Mouse (Mus musculus): ENCODE results near the gene Gm29609. TPM values are rescaled to one million over a fixed set of nuclear protein-coding genes. Genes with fewer than 3 reads are reported as not detected.

Gm29609 gene
- 1.4 and 1.6 TPM in 2 replicates for polyA plus RNA-seq (2014; fragmentation: Nextera tagmentation; extraction: Ambion mirVana)

GRCm38 (mm10) chr5:31179766-31180630, at the start of gene Gm29609, which contains the start of gene Gtf3c2:
Gene Gm29609, minus strand, starts transcription at chr5:31179911.
Gene Gtf3c2, minus strand, starts transcription at chr5:31180144.
- Histone ChIP-seq H3K27me3 (ENCODE audit: control insufficient read depth, insufficient read depth, low read length) (no peaks in the 10 kb centered on the region), H3K9me3 (ENCODE audit: control insufficient read depth, low read length) (no peaks in the 10 kb centered on the region), H3K9ac (ENCODE audit: low read depth, low read length) (peak within 1 kb of the TSS; percentile 69), H3K4me2 (replicated peaks; ENCODE audit: low read depth, low read length) (peak within 1 kb of the TSS; percentile 96), H3K36me3 (ENCODE audit: control insufficient read depth, insufficient read depth, low read length) (peaks cover 3% of the 10 kb centered on the region; the same call in 1 of the 2 replicates), H3K4me1 (ENCODE audit: control insufficient read depth, insufficient read depth, low read length) (peaks cover 4% of the 10 kb centered on the region; the same call in 1 of the 2 replicates), H3K27ac (ENCODE audit: low read depth, low read length) (peak within 1 kb of the TSS; percentile 95), H3K4me3 (ENCODE audit: low read length) (peak within 1 kb of the TSS; percentile 96)
- peak; percentile 98 for ATAC-seq (ENCODE audit: low FRiP score, low TSS enrichment)
- WGBS, result under 1% methylated on average over 59 of the region's 59 CpGs

GRCm38 (mm10) chr5:31226641-31227040, 46.9 kb upstream of the Gm29609 start:
- Histone ChIP-seq H3K4me1 (ENCODE audit: control insufficient read depth, insufficient read depth, low read length) (no peaks in the 10 kb centered on the region), H3K27ac (ENCODE audit: low read depth, low read length) (no peak overlapping the region), H3K36me3 (ENCODE audit: control insufficient read depth, insufficient read depth, low read length) (no peaks in the 10 kb centered on the region), H3K9me3 (ENCODE audit: control insufficient read depth, low read length) (no peaks in the 10 kb centered on the region), H3K9ac (ENCODE audit: low read depth, low read length) (no peak overlapping the region), H3K4me2 (replicated peaks; ENCODE audit: low read depth, low read length) (no peak overlapping the region), H3K27me3 (ENCODE audit: control insufficient read depth, insufficient read depth, low read length) (no peaks in the 10 kb centered on the region), H3K4me3 (ENCODE audit: low read length) (no peak overlapping the region)
- ATAC-seq (ENCODE audit: low FRiP score, low TSS enrichment), result no peak
- WGBS, result 81% methylated on average over 1 of the region's 1 CpGs

GRCm38 (mm10) chr5:31222696-31223095, 43.0 kb upstream of the Gm29609 start:
- no peak overlapping the region for H3K9ac ChIP-seq (ENCODE audit: low read depth, low read length)
- no peaks in the 10 kb centered on the region for H3K36me3 ChIP-seq (ENCODE audit: control insufficient read depth, insufficient read depth, low read length)
- no peak overlapping the region for H3K4me2 ChIP-seq (replicated peaks; ENCODE audit: low read depth, low read length)
- H3K27ac ChIP-seq (ENCODE audit: low read depth, low read length), result no peak overlapping the region
- H3K9me3 ChIP-seq (ENCODE audit: control insufficient read depth, low read length), result no peaks in the 10 kb centered on the region
- no peak overlapping the region for H3K4me3 ChIP-seq (ENCODE audit: low read length)
- ATAC-seq (ENCODE audit: low FRiP score, low TSS enrichment), result no peak
- H3K4me1 ChIP-seq (ENCODE audit: control insufficient read depth, insufficient read depth, low read length), result no peaks in the 10 kb centered on the region; the same call in 1 of the 2 replicates
- H3K27me3 ChIP-seq (ENCODE audit: control insufficient read depth, insufficient read depth, low read length), result no peaks in the 10 kb centered on the region
- 95% methylated on average over 9 of the region's 9 CpGs for WGBS

DNA sequence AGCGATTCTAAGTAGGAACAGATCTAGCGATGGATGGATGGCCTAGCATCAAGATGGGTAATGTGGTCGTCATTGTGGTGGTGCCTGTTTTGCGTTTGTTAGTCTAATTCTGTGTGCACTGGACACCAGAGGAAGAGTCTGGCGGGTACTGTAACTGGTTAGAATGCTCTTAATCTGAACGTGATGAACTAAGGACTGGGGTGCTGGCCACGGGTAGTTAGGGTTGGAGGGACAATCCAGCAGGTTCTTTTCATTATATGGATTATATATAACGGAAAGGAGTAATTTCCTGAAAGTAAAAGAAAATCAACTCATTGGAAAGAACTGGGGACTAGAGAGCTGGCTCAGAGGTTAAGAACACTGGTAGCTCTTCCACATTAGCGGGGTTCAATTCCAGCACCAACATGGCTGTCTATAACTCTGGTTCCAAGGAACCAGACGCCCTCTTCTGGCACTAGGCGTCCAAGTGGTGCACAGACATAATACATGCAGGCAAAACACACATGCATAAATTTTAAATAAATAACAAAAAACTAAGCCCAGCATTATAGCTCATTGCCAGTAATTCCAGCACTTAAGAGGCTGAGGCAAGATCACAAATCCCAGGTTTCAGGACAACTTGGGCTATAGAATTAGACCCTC, 41.7 kb upstream of the Gm29609 start:
- H3K4me1 ChIP-seq (ENCODE audit: control insufficient read depth, insufficient read depth, low read length), result no peaks in the 10 kb centered on the region; the same call in 1 of the 2 replicates
- no peaks in the 10 kb centered on the region for H3K36me3 ChIP-seq (ENCODE audit: control insufficient read depth, insufficient read depth, low read length)
- no peaks in the 10 kb centered on the region for H3K27me3 ChIP-seq (ENCODE audit: control insufficient read depth, insufficient read depth, low read length)
- H3K4me3 ChIP-seq (ENCODE audit: low read length), result peak overlapping the region; percentile 87
- H3K4me2 ChIP-seq (replicated peaks; ENCODE audit: low read depth, low read length), result peak overlapping the region; percentile 64
- no peaks in the 10 kb centered on the region for H3K9me3 ChIP-seq (ENCODE audit: control insufficient read depth, low read length)
- 18% methylated on average over 11 of the region's 11 CpGs for WGBS
- H3K27ac ChIP-seq (ENCODE audit: low read depth, low read length), result peak overlapping the region; percentile 95
- peak overlapping the region; percentile 85 for H3K9ac ChIP-seq (ENCODE audit: low read depth, low read length)
- ATAC-seq (ENCODE audit: low FRiP score, low TSS enrichment), result no peak

DNA sequence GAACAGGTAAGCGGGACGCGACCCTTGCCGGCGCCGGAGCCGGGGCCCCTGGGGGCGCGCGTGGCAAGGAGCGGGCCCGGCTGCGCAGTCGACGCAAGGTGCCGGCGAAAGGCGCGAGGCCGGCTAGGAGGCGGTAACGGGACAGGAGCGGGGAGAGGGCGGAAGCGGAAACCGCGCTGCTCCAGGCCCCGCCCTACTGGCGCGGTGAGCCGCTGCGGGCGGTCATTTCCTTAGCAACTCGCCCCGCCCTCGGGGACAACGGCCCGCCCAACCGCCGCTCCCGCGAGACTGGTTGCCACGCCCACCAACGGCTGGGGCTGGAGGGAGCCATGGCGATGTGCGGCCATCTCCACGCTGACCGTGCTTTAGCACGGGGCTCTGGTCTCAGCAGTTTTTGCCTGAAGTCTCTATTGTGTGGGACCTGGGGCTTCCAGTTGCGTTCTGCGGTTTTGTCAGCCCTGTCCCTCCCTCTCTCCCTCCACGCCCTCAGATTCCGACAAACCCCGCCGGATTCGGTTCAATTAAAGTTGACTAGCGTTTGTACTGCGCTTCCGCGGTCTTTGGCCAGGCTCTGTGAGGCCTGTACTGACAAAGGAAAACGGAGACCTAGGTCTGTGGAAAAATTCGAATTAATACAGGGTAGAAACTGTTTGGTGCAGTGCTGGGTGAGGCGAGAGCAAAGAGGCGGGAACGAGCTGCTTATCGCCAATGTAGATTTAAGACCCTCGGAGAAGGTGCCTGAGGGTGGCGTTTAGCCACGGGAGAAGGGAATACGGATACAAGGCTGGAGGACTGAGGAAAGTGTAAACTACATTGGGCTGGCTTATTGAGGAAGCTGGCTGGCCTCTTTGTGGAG, 41.0 kb upstream of the Gm29609 start, which contains the start of gene Ppm1g:
Ppm1g (minus strand) TSS at position 240 of the 856 bp plus-strand sequence.
- Histone ChIP-seq H3K9ac (ENCODE audit: low read depth, low read length) (peak within 1 kb of the TSS; percentile 85), H3K4me1 (ENCODE audit: control insufficient read depth, insufficient read depth, low read length) (no peaks in the 10 kb centered on the region; the same call in 1 of the 2 replicates), H3K9me3 (ENCODE audit: control insufficient read depth, low read length) (no peaks in the 10 kb centered on the region), H3K4me3 (ENCODE audit: low read length) (peak within 1 kb of the TSS; percentile 87), H3K27me3 (ENCODE audit: control insufficient read depth, insufficient read depth, low read length) (no peaks in the 10 kb centered on the region), H3K36me3 (ENCODE audit: control insufficient read depth, insufficient read depth, low read length) (no peaks in the 10 kb centered on the region), H3K27ac (ENCODE audit: low read depth, low read length) (peak within 1 kb of the TSS; percentile 95), H3K4me2 (replicated peaks; ENCODE audit: low read depth, low read length) (peak within 1 kb of the TSS; percentile 64)
- peak; percentile 96 for ATAC-seq (ENCODE audit: low FRiP score, low TSS enrichment)
- under 1% methylated on average over 69 of the region's 70 CpGs for WGBS

DNA sequence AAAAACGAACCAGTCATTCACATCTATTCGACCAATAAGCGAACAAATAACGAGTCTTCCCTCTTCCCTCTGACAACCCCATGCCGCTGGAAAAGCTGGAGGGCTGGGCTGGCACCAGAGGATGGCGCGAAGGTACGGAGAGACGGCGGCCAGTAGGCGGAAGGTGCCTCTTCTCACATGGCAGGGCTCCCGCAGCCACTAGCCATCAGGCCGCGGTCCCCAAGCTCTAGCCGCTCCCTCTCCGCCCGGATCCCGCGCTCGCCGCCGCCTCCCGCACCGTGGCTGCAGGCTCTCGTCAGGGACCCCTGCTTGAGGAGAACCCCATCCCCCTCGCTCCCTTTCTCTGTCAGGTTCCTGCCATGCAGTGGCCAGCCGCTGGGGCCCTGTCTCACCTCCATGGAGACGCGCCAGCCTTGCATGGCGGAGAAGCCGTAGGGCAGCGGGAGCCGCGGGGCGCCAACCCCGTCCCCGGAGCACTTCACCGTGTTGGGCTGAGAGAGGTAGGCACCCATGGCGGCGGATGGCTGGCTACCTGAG, 40.3 kb upstream of the Gm29609 start:
- WGBS, result under 1% methylated on average over 39 of the region's 40 CpGs
- no peaks in the 10 kb centered on the region; the same call in 1 of the 2 replicates for H3K4me1 ChIP-seq (ENCODE audit: control insufficient read depth, insufficient read depth, low read length)
- peak overlapping the region; percentile 64 for H3K4me2 ChIP-seq (replicated peaks; ENCODE audit: low read depth, low read length)
- H3K27ac ChIP-seq (ENCODE audit: low read depth, low read length), result peak overlapping the region; percentile 95
- ATAC-seq (ENCODE audit: low FRiP score, low TSS enrichment), result peak; percentile 78
- H3K27me3 ChIP-seq (ENCODE audit: control insufficient read depth, insufficient read depth, low read length), result no peaks in the 10 kb centered on the region
- H3K9ac ChIP-seq (ENCODE audit: low read depth, low read length), result peak overlapping the region; percentile 85
- H3K4me3 ChIP-seq (ENCODE audit: low read length), result peak overlapping the region; percentile 87
- no peaks in the 10 kb centered on the region for H3K9me3 ChIP-seq (ENCODE audit: control insufficient read depth, low read length)
- no peaks in the 10 kb centered on the region for H3K36me3 ChIP-seq (ENCODE audit: control insufficient read depth, insufficient read depth, low read length)

- H3K36me3 ChIP-seq (ENCODE audit: control insufficient read depth, insufficient read depth, low read length), result no peaks in the 10 kb centered on the region
- no peak for ATAC-seq (ENCODE audit: low FRiP score, low TSS enrichment)
- H3K27ac ChIP-seq (ENCODE audit: low read depth, low read length), result peak overlapping the region; percentile 95; the same call in 1 of the 2 replicates
- peak overlapping the region; percentile 64 for H3K4me2 ChIP-seq (replicated peaks; ENCODE audit: low read depth, low read length)
- no peaks in the 10 kb centered on the region for H3K27me3 ChIP-seq (ENCODE audit: control insufficient read depth, insufficient read depth, low read length)
- H3K4me1 ChIP-seq (ENCODE audit: control insufficient read depth, insufficient read depth, low read length), result no peaks in the 10 kb centered on the region; the same call in 1 of the 2 replicates
- H3K4me3 ChIP-seq (ENCODE audit: low read length), result peak overlapping the region; percentile 87
- 2% methylated on average over 11 of the region's 11 CpGs for WGBS
- no peaks in the 10 kb centered on the region for H3K9me3 ChIP-seq (ENCODE audit: control insufficient read depth, low read length)
- H3K9ac ChIP-seq (ENCODE audit: low read depth, low read length), result peak overlapping the region; percentile 85
Observed at GRCm38 (mm10) chr5:31219474-31219873, 39.8 kb upstream of the Gm29609 start.

- Histone ChIP-seq H3K4me2 (replicated peaks; ENCODE audit: low read depth, low read length) (peak overlapping the region; percentile 64), H3K9me3 (ENCODE audit: control insufficient read depth, low read length) (no peaks in the 10 kb centered on the region), H3K4me1 (ENCODE audit: control insufficient read depth, insufficient read depth, low read length) (no peaks in the 10 kb centered on the region; the same call in 1 of the 2 replicates), H3K27ac (ENCODE audit: low read depth, low read length) (no peak overlapping the region), H3K9ac (ENCODE audit: low read depth, low read length) (peak overlapping the region; percentile 85; the same call in 1 of the 2 replicates), H3K36me3 (ENCODE audit: control insufficient read depth, insufficient read depth, low read length) (no peaks in the 10 kb centered on the region), H3K4me3 (ENCODE audit: low read length) (peak overlapping the region; percentile 87), H3K27me3 (ENCODE audit: control insufficient read depth, insufficient read depth, low read length) (no peaks in the 10 kb centered on the region)
- 1% methylated on average over 2 of the region's 2 CpGs for WGBS
- no peak for ATAC-seq (ENCODE audit: low FRiP score, low TSS enrichment)
Observed at GRCm38 (mm10) chr5:31219070-31219469, 39.4 kb upstream of the Gm29609 start.
